Mouse (Mus musculus) bone marrow, adult 2 months (tissue): ENCODE data around the gene Tmem158.

Experiments
- CTCF ChIP-seq: fragments of 200-500 bp; IDR thresholded peaks from 2 replicates; pipeline ENCODE4 v1.5.1; 2011; ENCODE audit warnings: low read length, control low read depth; ENCODE audit not compliant: control insufficient read depth, insufficient read depth
- POLR2A ChIP-seq: fragments of 200-500 bp; IDR thresholded peaks from 2 replicates; pipeline ENCODE4 v1.6.1; 2011; ENCODE audit warnings: low read depth, mild to moderate bottlenecking, control low read depth, low read length, borderline replicate concordance; ENCODE audit not compliant: control insufficient read depth

GRCm38 (mm10) chr9:123228671-123229070, 31.9 kb downstream of the Tmem158 start:
- TF ChIP-seq CTCF (no peak), POLR2A (no peak)
